Comparison of ENCODE assay signal across 8 mouse cellular contexts in the genomic region with DNA sequence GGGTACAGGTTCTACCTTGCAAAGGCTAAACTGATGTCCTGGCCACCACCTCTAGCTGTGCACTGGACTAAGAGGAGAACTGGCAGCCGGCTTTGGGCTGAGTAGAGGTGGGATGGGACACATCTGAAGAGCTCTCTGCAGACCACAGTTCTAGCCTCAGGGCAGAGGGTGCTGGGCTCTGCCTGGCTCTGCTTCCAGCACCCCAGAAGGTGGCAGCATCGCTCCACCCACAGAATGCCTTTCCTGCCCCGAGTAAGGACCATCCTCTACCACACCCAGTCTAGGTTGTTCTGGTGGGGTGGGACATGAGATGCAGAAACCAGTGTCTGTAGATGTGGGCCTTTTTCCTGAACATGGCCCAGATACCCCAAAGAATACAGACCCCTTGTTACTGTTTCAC. TPM values are rescaled to one million over a fixed set of nuclear protein-coding genes. Genes with fewer than 3 reads are reported as not detected.
DNase-seq lines count a peak whose midpoint lies in the region; TF ChIP-seq lines count a peak whose summit lies in the region.

No protein-coding gene starts in this region.

- peak; percentile 54 for DNase-seq in gastrocnemius, adult 2 months
- no peak for DNase-seq in gastrocnemius, postnatal 14 days
- DNase-seq in MN1 (ENCODE audit: low spot score), result peak; percentile 62
- DNase-seq in cerebellum, postnatal 25 days, result peak; percentile 81 to 82
- peak; percentile 71 for DNase-seq in heart, postnatal 4 days
- DNase-seq in layer of hippocampus, postnatal 36 days, result peak; percentile 52 to 62
- DNase-seq in midbrain, embryonic 10.5 days (ENCODE audit: low spot score), result peak; percentile 59
- peak; percentile 57 to 83 for DNase-seq in spleen, postnatal 4 days (ENCODE audit: low spot score in 2 of 2)

- no peaks in the 10 kb centered on the region for H3K9me3 ChIP-seq in midbrain, embryonic 10.5 days (replicated peaks)

- WGBS in midbrain, embryonic 10.5 days, result 36% methylated on average over 3 of the region's 3 CpGs

- peak; percentile 77 for TF ChIP-seq CTCF in gastrocnemius, adult 2 months (IDR thresholded peaks at IDR 0.05)

- intact Hi-C loops in gastrocnemius, adult 2 months (cut with DNase I), result loop anchor here (5.0 to 10.0 kb wide), 2 partner anchors 68 to 180 kb away; no protein-coding TSS in a partner anchor
- intact Hi-C loops in gastrocnemius, postnatal 14 days (cut with DNase I; ENCODE audit: low total_unique reads), result loop anchor here (5.0 kb wide), 2 partner anchors 68 to 178 kb away; no protein-coding TSS in a partner anchor

- no peak overlapping the region for H3K27ac ChIP-seq in gastrocnemius, adult 2 months
- H3K27ac ChIP-seq in midbrain, embryonic 10.5 days (replicated peaks), result no peak overlapping the region; the same call in 1 of the 2 replicates

- no peaks in the 10 kb centered on the region for H3K27me3 ChIP-seq in midbrain, embryonic 10.5 days (ENCODE audit: low read depth, poor library complexity, severe bottlenecking)

- no peak overlapping the region for H3K4me3 ChIP-seq in gastrocnemius, adult 2 months
- H3K4me3 ChIP-seq in midbrain, embryonic 10.5 days, result no peak overlapping the region

- H3K36me3 ChIP-seq in midbrain, embryonic 10.5 days, result peaks cover 51% of the 10 kb centered on the region

- peaks cover 40% of the 10 kb centered on the region for H3K4me1 ChIP-seq in midbrain, embryonic 10.5 days

RNA-seq across cellular contexts. Expression of gene Ccdc167, which starts 12.1 kb away (rescaled TPM):
- total RNA-seq in gastrocnemius, adult 2 months (2021), result 1 to 10 TPM; 6.3 to 7.8 TPM
- 1 to 10 TPM; 5.5 to 6.2 TPM for total RNA-seq in gastrocnemius, postnatal 14 days (2021)
- total RNA-seq in heart, postnatal 4 days (2021), result 10 to 100 TPM; 15.3 to 18.4 TPM
- total RNA-seq in layer of hippocampus, postnatal 36 days (2021), result 10 to 100 TPM; 21.7 to 25.5 TPM
- polyA plus RNA-seq in midbrain, embryonic 10.5 days (2016; fragmentation: Nextera tagmentation; extraction: Ambion mirVana), result 15.1 and 16.2 TPM in 2 replicates

RNA-seq across cellular contexts. Expression of gene Cmtr1, which starts 44.4 kb away (rescaled TPM):
- total RNA-seq in gastrocnemius, adult 2 months (2021), result 10 to 100 TPM; 43.6 to 50.5 TPM
- 10 to 100 TPM; 36.7 to 38.8 TPM for total RNA-seq in gastrocnemius, postnatal 14 days (2021)
- 10 to 100 TPM; 56.9 to 70.7 TPM for total RNA-seq in heart, postnatal 4 days (2021)
- 100 to 1,000 TPM; 110 to 112 TPM for total RNA-seq in layer of hippocampus, postnatal 36 days (2021)
- 126 and 137 TPM in 2 replicates for polyA plus RNA-seq in midbrain, embryonic 10.5 days (2016; fragmentation: Nextera tagmentation; extraction: Ambion mirVana)
